Mouse (Mus musculus) myocyte (in vitro differentiated cells): ENCODE measurements at regions not wholly inside any gene's neighbourhood (a gene's known extent, or its start where the extent isn't known, plus 50 kb on each side); places are given as distances from the start of the nearest gene placed in this dataset.

Experiments used
- H3K27me3 ChIP-seq: one replicate; pipeline ENCODE4 v1.6.1; 2011; ENCODE audit not compliant: control insufficient read depth, insufficient read depth, insufficient read length
- H3K36me3 ChIP-seq: one replicate; pipeline ENCODE4 v1.6.1; 2011; ENCODE audit not compliant: control insufficient read depth, insufficient read depth
- H3K4me2 ChIP-seq: one replicate; pipeline ENCODE4 v1.6.1; 2011; ENCODE audit warnings: low read depth, control low read depth
- H3K4me3 ChIP-seq: one replicate; pipeline ENCODE4 v1.5.1; 2011; ENCODE audit warnings: mild to moderate bottlenecking, control low read depth, moderate library complexity
- H3K79me2 ChIP-seq: one replicate; pipeline ENCODE4 v1.6.1; 2011; ENCODE audit not compliant: control insufficient read depth, insufficient read depth
- H3ac ChIP-seq: one replicate; pipeline ENCODE4 v1.6.1; 2011; ENCODE audit not compliant: control insufficient read depth, insufficient read length
- CEBPB ChIP-seq: IDR thresholded peaks from 2 replicates; pipeline ENCODE4 v1.6.1; 2011; ENCODE audit warnings: mild to moderate bottlenecking, moderate library complexity; ENCODE audit not compliant: poor library complexity, insufficient read depth, severe bottlenecking
- E2F4 ChIP-seq: IDR thresholded peaks from one replicate; pipeline ENCODE4 v1.6.1; 2011; ENCODE audit warnings: mild to moderate bottlenecking, control low read depth, moderate library complexity; ENCODE audit not compliant: insufficient read depth
- MAX ChIP-seq: IDR thresholded peaks from one replicate; pipeline ENCODE4 v1.6.1; 2011; ENCODE audit warnings: low read depth, mild to moderate bottlenecking, control low read depth
- MYOD1 ChIP-seq, 3 experiments: IDR thresholded peaks; one replicate each; pipeline ENCODE4 v1.6.1; 2011; ENCODE audit warnings: control low read depth in 2 of 3, low read depth in 2 of 3, mild to moderate bottlenecking in 2 of 3, moderate library complexity in 1 of 3; ENCODE audit not compliant: insufficient read length in 2 of 3, control insufficient read depth in 1 of 3
- MYOG ChIP-seq, 3 experiments: IDR thresholded peaks; one replicate each; pipeline ENCODE4 v1.6.1; 2011; ENCODE audit warnings: control low read depth in 2 of 3, low read depth in 2 of 3, mild to moderate bottlenecking in 2 of 3; ENCODE audit not compliant: insufficient read length in 2 of 3, control insufficient read depth in 1 of 3, insufficient read depth in 1 of 3
- POLR2A ChIP-seq: IDR thresholded peaks from one replicate; pipeline ENCODE4 v1.6.1; 2011; ENCODE audit warnings: low read depth, mild to moderate bottlenecking, control low read depth, moderate library complexity; ENCODE audit not compliant: insufficient read length
- POLR2AphosphoS2 ChIP-seq: IDR thresholded peaks from one replicate; pipeline ENCODE4 v1.6.1; 2011; ENCODE audit warnings: low read depth, control low read depth; ENCODE audit not compliant: insufficient read length
- REST ChIP-seq: IDR thresholded peaks from one replicate; pipeline ENCODE4 v1.6.1; 2011; ENCODE audit warnings: mild to moderate bottlenecking, control low read depth, moderate library complexity; ENCODE audit not compliant: insufficient read depth, insufficient read length
- SRF ChIP-seq: IDR thresholded peaks from one replicate; pipeline ENCODE4 v1.6.1; 2011; ENCODE audit warnings: low read depth; ENCODE audit not compliant: control insufficient read depth, insufficient read length
- TCF12 ChIP-seq: IDR thresholded peaks from one replicate; pipeline ENCODE4 v1.6.1; 2011; ENCODE audit warnings: mild to moderate bottlenecking, control low read depth; ENCODE audit not compliant: poor library complexity, insufficient read depth, severe bottlenecking
- TCF3 ChIP-seq: IDR thresholded peaks from one replicate; pipeline ENCODE4 v1.6.1; 2011; ENCODE audit warnings: low read depth, control low read depth; ENCODE audit not compliant: insufficient read length
- USF1 ChIP-seq: IDR thresholded peaks from one replicate; pipeline ENCODE4 v1.6.1; 2011; ENCODE audit warnings: low read depth, mild to moderate bottlenecking, control low read depth, moderate library complexity

- no peak overlapping the region for H3ac ChIP-seq
- no peaks in the 10 kb centered on the region for H3K79me2 ChIP-seq
- no peak overlapping the region for H3K4me3 ChIP-seq
- no peaks in the 10 kb centered on the region for H3K36me3 ChIP-seq
- H3K27me3 ChIP-seq, result no peaks in the 10 kb centered on the region
- H3K4me2 ChIP-seq, result no peak overlapping the region
- no peak for TF ChIP-seq USF1
Observed at GRCm38 (mm10) chrX:99285611-99286010, 149.7 kb downstream of the Efnb1 start.

DNA sequence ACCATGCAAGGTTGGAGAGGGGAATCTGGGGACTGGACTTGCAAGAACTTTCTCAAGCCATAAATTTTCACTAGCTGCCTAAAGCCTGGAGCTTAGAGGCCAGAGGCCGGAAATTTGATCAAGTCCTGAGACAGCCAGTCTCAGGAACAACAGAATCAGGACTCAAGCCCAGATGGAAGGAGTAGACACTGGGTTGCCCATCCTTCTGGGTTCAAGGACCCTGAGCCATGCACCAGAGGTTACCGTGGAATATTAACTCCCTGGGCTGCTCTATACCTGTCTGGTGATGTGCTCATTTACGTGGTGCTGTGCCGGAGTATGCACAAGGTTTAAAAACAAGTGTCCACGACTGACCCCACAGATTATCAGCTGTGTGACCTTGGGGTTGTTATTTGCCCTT, 145.1 kb downstream of the Efnb1 start:
- no peak overlapping the region for H3K4me3 ChIP-seq
- no peaks in the 10 kb centered on the region for H3K79me2 ChIP-seq
- no peak overlapping the region for H3ac ChIP-seq
- no peak overlapping the region for H3K4me2 ChIP-seq
- H3K27me3 ChIP-seq, result no peaks in the 10 kb centered on the region
- no peak for TF ChIP-seq TCF12
- no peak for TF ChIP-seq REST
- TF ChIP-seq POLR2A, result no peak
- no peak for TF ChIP-seq TCF3
- TF ChIP-seq MYOG (IDR thresholded peaks at IDR 0.05; ENCODE audit: control insufficient read depth in 1 of 3, insufficient read depth in 1 of 3, insufficient read length in 2 of 3, low read depth in 2 of 3), result no peak
- TF ChIP-seq MYOD1 (IDR thresholded peaks at IDR 0.05; ENCODE audit: control insufficient read depth in 1 of 3, insufficient read length in 2 of 3, low read depth in 2 of 3), result no peak
- TF ChIP-seq CEBPB, result no peak
- H3K36me3 ChIP-seq, result no peaks in the 10 kb centered on the region

GRCm38 (mm10) chrX:99280543-99280942, 144.6 kb downstream of the Efnb1 start:
- TF ChIP-seq POLR2A, result no peak
- TF ChIP-seq TCF3, result no peak
- no peak for TF ChIP-seq E2F4
- no peak for TF ChIP-seq CEBPB
- no peak for TF ChIP-seq SRF
- TF ChIP-seq MYOG (IDR thresholded peaks at IDR 0.05; ENCODE audit: control insufficient read depth in 1 of 3, insufficient read depth in 1 of 3, insufficient read length in 2 of 3, low read depth in 2 of 3), result no peak
- no peak for TF ChIP-seq TCF12
- no peak for TF ChIP-seq REST
- Histone ChIP-seq H3ac (no peak overlapping the region), H3K79me2 (no peaks in the 10 kb centered on the region), H3K36me3 (no peaks in the 10 kb centered on the region), H3K4me3 (no peak overlapping the region), H3K27me3 (no peaks in the 10 kb centered on the region), H3K4me2 (no peak overlapping the region)

DNA sequence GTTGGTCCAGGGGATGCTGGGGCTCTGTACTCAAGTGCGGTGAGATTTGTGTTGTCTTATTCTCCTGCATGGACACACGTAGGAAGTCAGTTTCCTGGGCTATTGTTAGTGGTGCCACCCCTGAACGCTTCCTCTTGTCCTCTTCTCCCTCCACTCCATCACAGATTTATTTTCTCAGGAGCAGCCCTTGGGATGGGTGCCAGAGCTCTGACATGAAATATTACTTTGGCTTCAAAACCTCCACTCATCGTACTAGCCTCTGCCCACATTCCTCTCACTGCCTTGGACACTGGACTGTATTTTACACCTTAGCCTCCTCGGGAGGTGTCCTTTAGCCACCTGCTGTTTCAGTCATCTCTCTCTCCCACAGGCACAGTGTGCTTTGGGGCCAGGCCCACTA, 139.6 kb downstream of the Efnb1 start:
- H3K79me2 ChIP-seq, result no peaks in the 10 kb centered on the region
- H3K36me3 ChIP-seq, result no peaks in the 10 kb centered on the region
- no peak overlapping the region for H3ac ChIP-seq
- H3K27me3 ChIP-seq, result no peaks in the 10 kb centered on the region
- TF ChIP-seq TCF12, result no peak
- no peak for TF ChIP-seq MYOD1 (IDR thresholded peaks at IDR 0.05; ENCODE audit: control insufficient read depth in 1 of 3, insufficient read length in 2 of 3, low read depth in 2 of 3)
- no peak overlapping the region for H3K4me2 ChIP-seq
- H3K4me3 ChIP-seq, result no peak overlapping the region

DNA sequence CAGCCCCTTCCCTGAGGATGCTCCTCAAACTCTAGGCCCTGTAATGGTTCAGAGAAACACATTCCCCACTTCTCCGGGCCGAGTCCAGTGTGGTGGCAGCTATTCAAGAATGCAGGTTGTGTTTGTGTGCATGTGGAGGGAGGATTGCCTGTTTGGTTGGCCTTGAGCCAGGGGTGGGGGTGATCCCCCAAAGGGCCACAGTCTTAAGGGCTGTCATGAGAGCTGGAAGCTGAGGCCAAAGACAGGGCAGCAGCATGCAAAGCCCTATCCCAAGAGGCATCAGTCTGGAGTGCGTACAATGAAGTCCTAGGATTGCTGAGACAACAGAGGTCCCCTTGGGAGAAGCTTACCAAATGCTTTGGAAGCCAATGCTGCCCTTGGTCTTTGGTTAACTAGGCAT, 136.0 kb downstream of the Efnb1 start:
- H3K36me3 ChIP-seq, result no peaks in the 10 kb centered on the region
- no peak overlapping the region for H3ac ChIP-seq
- H3K4me3 ChIP-seq, result no peak overlapping the region
- H3K79me2 ChIP-seq, result no peaks in the 10 kb centered on the region
- H3K4me2 ChIP-seq, result no peak overlapping the region
- H3K27me3 ChIP-seq, result no peaks in the 10 kb centered on the region
- no peak for TF ChIP-seq TCF12
- no peak for TF ChIP-seq MYOG (IDR thresholded peaks at IDR 0.05; ENCODE audit: control insufficient read depth in 1 of 3, insufficient read depth in 1 of 3, insufficient read length in 2 of 3, low read depth in 2 of 3)
- TF ChIP-seq SRF, result no peak

DNA sequence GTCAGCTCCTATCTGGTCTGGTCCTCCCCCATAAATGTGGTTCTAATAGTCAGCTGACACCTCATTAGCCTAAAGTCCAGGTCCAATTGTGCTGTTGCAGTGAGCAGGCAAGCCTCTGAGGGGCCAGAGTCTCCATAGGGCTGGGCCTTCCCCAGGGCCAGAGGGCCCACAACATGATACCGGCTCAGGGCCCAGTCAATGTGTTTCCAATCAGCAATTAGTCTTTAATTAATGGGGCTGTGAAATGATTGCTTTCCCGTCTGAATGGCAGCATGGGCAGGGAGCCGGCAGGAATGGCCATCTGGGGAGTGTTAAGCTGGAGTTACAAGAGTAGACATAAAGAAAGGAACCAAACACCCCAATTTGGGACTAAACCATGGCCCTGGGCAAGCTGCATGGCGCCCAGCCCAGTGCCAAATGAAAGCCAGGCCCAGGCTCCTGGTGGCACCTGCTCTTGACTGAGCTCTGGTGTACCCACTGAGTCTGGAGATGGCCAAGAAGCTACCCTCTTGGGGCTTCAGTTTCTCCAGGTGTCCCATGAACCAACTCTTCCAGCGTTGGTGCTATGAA, 113.2 kb downstream of the Efnb1 start:
- Histone ChIP-seq H3K4me3 (no peak overlapping the region), H3K27me3 (no peaks in the 10 kb centered on the region), H3ac (no peak overlapping the region), H3K4me2 (no peak overlapping the region), H3K36me3 (no peaks in the 10 kb centered on the region), H3K79me2 (no peaks in the 10 kb centered on the region)
- TF ChIP-seq POLR2AphosphoS2 (no peak), MAX (no peak), USF1 (no peak), MYOD1 (IDR thresholded peaks at IDR 0.05; ENCODE audit: control insufficient read depth in 1 of 3, insufficient read length in 2 of 3, low read depth in 2 of 3) (no peak), REST (no peak), POLR2A (no peak), CEBPB (no peak), SRF (no peak), TCF12 (no peak), MYOG (IDR thresholded peaks at IDR 0.05; ENCODE audit: control insufficient read depth in 1 of 3, insufficient read depth in 1 of 3, insufficient read length in 2 of 3, low read depth in 2 of 3) (no peak), E2F4 (no peak), TCF3 (no peak)
